Mouse (Mus musculus) cortical plate, adult 2 months (tissue): ENCODE data around the gene Ostf1.

ENCODE experiments used
- CTCF ChIP-seq: fragments of 200-500 bp; IDR thresholded peaks from 2 replicates; pipeline ENCODE4 v1.5.1; 2011; ENCODE audit warnings: mild to moderate bottlenecking, control low read depth, low read length; ENCODE audit not compliant: insufficient read depth; ENCODE audit errors: extremely low read depth
- POLR2A ChIP-seq: fragments of 200-500 bp; IDR thresholded peaks from 2 replicates; pipeline ENCODE4 v1.6.1; 2011; ENCODE audit warnings: mild to moderate bottlenecking, low read length, control low read depth; ENCODE audit not compliant: insufficient read depth; ENCODE audit errors: extremely low read depth

DNA sequence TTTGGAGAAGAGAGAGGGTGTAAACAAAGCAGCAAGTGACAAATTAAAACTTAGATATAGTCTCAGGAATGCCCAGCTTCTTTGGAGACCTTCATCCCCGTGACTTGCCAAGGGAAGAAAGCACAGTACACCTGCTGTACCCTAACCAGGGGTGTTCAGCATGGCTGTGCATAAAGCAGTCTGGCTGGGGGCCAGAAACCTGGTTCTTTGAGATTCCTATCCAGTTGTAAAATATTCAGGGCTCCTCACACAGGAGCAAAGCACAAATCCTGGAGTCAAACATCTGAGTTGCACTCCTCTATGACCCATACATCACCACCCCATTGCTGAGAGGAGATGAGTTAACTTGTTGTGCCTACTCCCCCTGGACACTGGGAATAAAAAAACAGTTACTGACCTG lies 2.0 kb downstream of the Ostf1 start:
- TF ChIP-seq CTCF (no peak), POLR2A (no peak)
